Mouse (Mus musculus): Measurements from ENCODE around the gene Ablim1. TPM values are rescaled to one million over a fixed set of nuclear protein-coding genes. Genes with fewer than 3 reads are reported as not detected.

Gene Ablim1
- polyA plus RNA-seq, 1 experiment from 2014 or later: 57.3 TPM

DNA sequence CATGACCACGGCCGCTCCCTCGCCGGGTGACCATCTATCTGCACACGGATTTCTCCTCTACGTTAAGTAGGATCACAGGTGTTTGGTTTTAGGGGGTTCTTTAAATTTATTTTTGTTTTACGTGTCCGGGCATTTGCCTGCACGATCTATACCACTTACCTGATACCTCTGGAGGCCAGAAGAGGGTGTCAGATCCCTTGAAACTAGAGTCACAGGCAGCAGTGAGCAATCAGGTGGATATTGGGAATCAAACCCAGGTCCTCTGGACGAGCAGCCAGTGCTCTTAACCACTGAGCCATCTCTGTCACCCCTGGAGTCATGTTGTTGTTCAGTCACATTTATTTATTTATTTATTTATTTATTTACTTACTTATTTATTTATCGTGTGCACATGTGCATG lies 15.6 kb upstream of the Ablim1 start:
- 86% methylated on average over 11 of the region's 11 CpGs for WGBS
- Histone ChIP-seq H3K9ac (ENCODE audit: low read depth, low read length) (no peak overlapping the region), H3K4me1 (ENCODE audit: control insufficient read depth, insufficient read depth, low read depth, low read length) (no peaks in the 10 kb centered on the region), H3K9me3 (ENCODE audit: control insufficient read depth, low read length) (no peaks in the 10 kb centered on the region), H3K4me2 (ENCODE audit: low read length) (no peak overlapping the region), H3K4me3 (ENCODE audit: low read length) (no peak overlapping the region), H3K27me3 (replicated peaks; ENCODE audit: control insufficient read depth, insufficient read depth, low read length) (no peaks in the 10 kb centered on the region), H3K27ac (ENCODE audit: low read depth, low read length) (no peak overlapping the region), H3K36me3 (ENCODE audit: control insufficient read depth, insufficient read depth, low read length) (no peaks in the 10 kb centered on the region)
- no peak for ATAC-seq

GRCm38 (mm10) chr19:57328792-57329191 lies 14.1 kb upstream of the Ablim1 start:
- Histone ChIP-seq H3K9me3 (ENCODE audit: control insufficient read depth, low read length) (no peaks in the 10 kb centered on the region), H3K4me2 (ENCODE audit: low read length) (no peak overlapping the region), H3K27ac (ENCODE audit: low read depth, low read length) (no peak overlapping the region), H3K27me3 (replicated peaks; ENCODE audit: control insufficient read depth, insufficient read depth, low read length) (no peaks in the 10 kb centered on the region), H3K4me3 (ENCODE audit: low read length) (no peak overlapping the region), H3K36me3 (ENCODE audit: control insufficient read depth, insufficient read depth, low read length) (no peaks in the 10 kb centered on the region), H3K4me1 (ENCODE audit: control insufficient read depth, insufficient read depth, low read depth, low read length) (no peaks in the 10 kb centered on the region), H3K9ac (ENCODE audit: low read depth, low read length) (no peak overlapping the region)
- ATAC-seq: no peak
- WGBS: 63% methylated on average over 12 of the region's 12 CpGs

- H3K27ac ChIP-seq (ENCODE audit: low read depth, low read length): no peak overlapping the region
- 95% methylated on average over 7 of the region's 7 CpGs for WGBS
- H3K4me1 ChIP-seq (ENCODE audit: control insufficient read depth, insufficient read depth, low read depth, low read length): no peaks in the 10 kb centered on the region
- H3K4me3 ChIP-seq (ENCODE audit: low read length): no peak overlapping the region
- H3K9me3 ChIP-seq (ENCODE audit: control insufficient read depth, low read length): no peaks in the 10 kb centered on the region
- no peaks in the 10 kb centered on the region for H3K27me3 ChIP-seq (replicated peaks; ENCODE audit: control insufficient read depth, insufficient read depth, low read length)
- H3K36me3 ChIP-seq (ENCODE audit: control insufficient read depth, insufficient read depth, low read length): no peaks in the 10 kb centered on the region
- no peak overlapping the region for H3K4me2 ChIP-seq (ENCODE audit: low read length)
- no peak for ATAC-seq
- H3K9ac ChIP-seq (ENCODE audit: low read depth, low read length): no peak overlapping the region
These were observed 13.6 kb upstream of the Ablim1 start for GRCm38 (mm10) chr19:57328269-57328668.

GRCm38 (mm10) chr19:57327679-57328078 lies 13.0 kb upstream of the Ablim1 start:
- Histone ChIP-seq H3K27ac (ENCODE audit: low read depth, low read length) (no peak overlapping the region), H3K9ac (ENCODE audit: low read depth, low read length) (no peak overlapping the region), H3K9me3 (ENCODE audit: control insufficient read depth, low read length) (no peaks in the 10 kb centered on the region), H3K36me3 (ENCODE audit: control insufficient read depth, insufficient read depth, low read length) (no peaks in the 10 kb centered on the region), H3K4me2 (ENCODE audit: low read length) (no peak overlapping the region), H3K4me1 (ENCODE audit: control insufficient read depth, insufficient read depth, low read depth, low read length) (no peaks in the 10 kb centered on the region), H3K27me3 (replicated peaks; ENCODE audit: control insufficient read depth, insufficient read depth, low read length) (no peaks in the 10 kb centered on the region), H3K4me3 (ENCODE audit: low read length) (no peak overlapping the region)
- no peak for ATAC-seq

- H3K4me1 ChIP-seq (ENCODE audit: control insufficient read depth, insufficient read depth, low read depth, low read length): no peaks in the 10 kb centered on the region
- H3K4me2 ChIP-seq (ENCODE audit: low read length): no peak overlapping the region
- no peaks in the 10 kb centered on the region for H3K27me3 ChIP-seq (replicated peaks; ENCODE audit: control insufficient read depth, insufficient read depth, low read length)
- H3K36me3 ChIP-seq (ENCODE audit: control insufficient read depth, insufficient read depth, low read length): no peaks in the 10 kb centered on the region
- H3K9me3 ChIP-seq (ENCODE audit: control insufficient read depth, low read length): no peaks in the 10 kb centered on the region
- no peak overlapping the region for H3K4me3 ChIP-seq (ENCODE audit: low read length)
- 36% methylated on average over 7 of the region's 7 CpGs for WGBS
- no peak for ATAC-seq
- H3K27ac ChIP-seq (ENCODE audit: low read depth, low read length): no peak overlapping the region
- H3K9ac ChIP-seq (ENCODE audit: low read depth, low read length): no peak overlapping the region
These were observed 11.1 kb upstream of the Ablim1 start for GRCm38 (mm10) chr19:57325748-57326300.

DNA sequence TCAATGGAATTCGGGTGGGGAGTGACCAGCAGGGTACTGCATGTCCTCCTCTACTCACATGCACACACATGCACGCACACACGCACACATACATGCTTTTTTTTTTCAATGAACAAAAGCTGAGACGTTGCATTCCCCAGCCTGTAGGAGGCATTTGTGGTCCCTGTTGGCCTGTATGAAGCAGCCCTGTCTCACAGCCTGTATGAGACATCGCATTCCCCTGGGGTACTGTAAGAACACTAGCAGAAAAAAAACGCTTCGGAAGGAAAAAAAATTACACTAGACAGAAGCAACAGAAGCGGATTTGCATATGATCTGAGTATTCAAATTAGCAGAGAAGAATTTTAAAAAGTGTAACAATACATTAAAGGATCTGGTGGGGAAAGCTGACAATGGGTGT lies 8.4 kb upstream of the Ablim1 start:
- H3K27me3 ChIP-seq (replicated peaks; ENCODE audit: control insufficient read depth, insufficient read depth, low read length): no peaks in the 10 kb centered on the region
- H3K4me3 ChIP-seq (ENCODE audit: low read length): no peak overlapping the region
- H3K9me3 ChIP-seq (ENCODE audit: control insufficient read depth, low read length): no peaks in the 10 kb centered on the region; the same call in 1 of the 2 replicates
- H3K4me2 ChIP-seq (ENCODE audit: low read length): no peak overlapping the region
- 63% methylated on average over 8 of the region's 8 CpGs for WGBS
- no peak overlapping the region for H3K9ac ChIP-seq (ENCODE audit: low read depth, low read length)
- no peak for ATAC-seq
- no peaks in the 10 kb centered on the region for H3K4me1 ChIP-seq (ENCODE audit: control insufficient read depth, insufficient read depth, low read depth, low read length)
- H3K27ac ChIP-seq (ENCODE audit: low read depth, low read length): no peak overlapping the region
- no peaks in the 10 kb centered on the region for H3K36me3 ChIP-seq (ENCODE audit: control insufficient read depth, insufficient read depth, low read length)

- Histone ChIP-seq H3K27ac (ENCODE audit: low read depth, low read length) (no peak overlapping the region), H3K9me3 (ENCODE audit: control insufficient read depth, low read length) (no peaks in the 10 kb centered on the region; the same call in 1 of the 2 replicates), H3K36me3 (ENCODE audit: control insufficient read depth, insufficient read depth, low read length) (no peaks in the 10 kb centered on the region), H3K4me2 (ENCODE audit: low read length) (no peak overlapping the region), H3K4me1 (ENCODE audit: control insufficient read depth, insufficient read depth, low read depth, low read length) (no peaks in the 10 kb centered on the region), H3K4me3 (ENCODE audit: low read length) (no peak overlapping the region), H3K9ac (ENCODE audit: low read depth, low read length) (no peak overlapping the region), H3K27me3 (replicated peaks; ENCODE audit: control insufficient read depth, insufficient read depth, low read length) (no peaks in the 10 kb centered on the region)
- 66% methylated on average over 4 of the region's 4 CpGs for WGBS
- no peak for ATAC-seq
These were observed 7.8 kb upstream of the Ablim1 start for GRCm38 (mm10) chr19:57322491-57322890.

GRCm38 (mm10) chr19:57321839-57322238 lies 7.1 kb upstream of the Ablim1 start:
- no peaks in the 10 kb centered on the region for H3K4me1 ChIP-seq (ENCODE audit: control insufficient read depth, insufficient read depth, low read depth, low read length)
- WGBS: 90% methylated on average over 3 of the region's 3 CpGs
- no peak overlapping the region for H3K4me2 ChIP-seq (ENCODE audit: low read length)

DNA sequence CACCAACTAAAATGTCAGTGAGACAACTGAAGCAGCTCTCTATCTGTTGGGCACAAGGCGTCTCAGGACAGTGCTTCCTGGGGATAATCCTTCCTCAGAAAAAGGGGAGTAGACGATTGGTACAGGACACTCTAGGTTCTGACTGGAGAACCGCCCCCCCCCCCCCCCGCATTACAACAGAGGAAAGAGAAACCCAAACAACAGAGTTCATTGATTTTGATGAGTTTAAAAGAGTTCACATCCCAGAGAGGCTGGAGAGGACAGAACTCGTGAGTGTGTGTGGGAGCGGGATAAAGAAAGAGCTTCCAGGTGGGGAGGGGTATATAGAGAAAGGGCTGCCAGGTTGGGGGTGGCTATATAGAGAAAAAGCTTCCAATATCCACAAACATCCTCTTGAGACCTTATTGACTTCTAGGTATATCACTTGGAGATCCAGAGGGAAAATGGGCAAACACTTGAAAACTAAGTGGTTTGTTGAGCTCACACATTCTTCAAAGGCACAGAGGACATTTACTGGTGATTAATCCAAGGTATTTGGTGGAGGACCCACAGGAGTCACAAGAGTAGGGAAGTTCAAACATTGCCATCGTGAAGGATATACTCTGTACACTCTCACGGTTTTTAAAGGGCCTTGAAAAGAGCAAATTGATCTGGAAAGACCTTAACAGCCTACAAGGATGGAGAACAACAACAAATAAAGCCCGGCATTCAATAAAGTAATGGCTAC lies 6.1 kb upstream of the Ablim1 start:
- Histone ChIP-seq H3K4me2 (ENCODE audit: low read length) (no peak overlapping the region), H3K4me3 (ENCODE audit: low read length) (no peak overlapping the region), H3K36me3 (ENCODE audit: control insufficient read depth, insufficient read depth, low read length) (no peaks in the 10 kb centered on the region), H3K27ac (ENCODE audit: low read depth, low read length) (no peak overlapping the region), H3K4me1 (ENCODE audit: control insufficient read depth, insufficient read depth, low read depth, low read length) (no peaks in the 10 kb centered on the region), H3K27me3 (replicated peaks; ENCODE audit: control insufficient read depth, insufficient read depth, low read length) (no peaks in the 10 kb centered on the region), H3K9ac (ENCODE audit: low read depth, low read length) (no peak overlapping the region), H3K9me3 (ENCODE audit: control insufficient read depth, low read length) (no peaks in the 10 kb centered on the region; the same call in 1 of the 2 replicates)
- 83% methylated on average over 9 of the region's 9 CpGs for WGBS
- no peak for ATAC-seq

More at GRCm38 (mm10) chr19:57321839-57322238, 7.1 kb upstream of the Ablim1 start:
- no peak overlapping the region for H3K9ac ChIP-seq (ENCODE audit: low read depth, low read length)
- no peaks in the 10 kb centered on the region for H3K27me3 ChIP-seq (replicated peaks; ENCODE audit: control insufficient read depth, insufficient read depth, low read length)
- no peaks in the 10 kb centered on the region for H3K36me3 ChIP-seq (ENCODE audit: control insufficient read depth, insufficient read depth, low read length)
- ATAC-seq: no peak
- H3K9me3 ChIP-seq (ENCODE audit: control insufficient read depth, low read length): no peaks in the 10 kb centered on the region; the same call in 1 of the 2 replicates
- no peak overlapping the region for H3K27ac ChIP-seq (ENCODE audit: low read depth, low read length)
- H3K4me3 ChIP-seq (ENCODE audit: low read length): no peak overlapping the region
